21 mouse cellular contexts compared by ENCODE assay signal in the genomic region with DNA sequence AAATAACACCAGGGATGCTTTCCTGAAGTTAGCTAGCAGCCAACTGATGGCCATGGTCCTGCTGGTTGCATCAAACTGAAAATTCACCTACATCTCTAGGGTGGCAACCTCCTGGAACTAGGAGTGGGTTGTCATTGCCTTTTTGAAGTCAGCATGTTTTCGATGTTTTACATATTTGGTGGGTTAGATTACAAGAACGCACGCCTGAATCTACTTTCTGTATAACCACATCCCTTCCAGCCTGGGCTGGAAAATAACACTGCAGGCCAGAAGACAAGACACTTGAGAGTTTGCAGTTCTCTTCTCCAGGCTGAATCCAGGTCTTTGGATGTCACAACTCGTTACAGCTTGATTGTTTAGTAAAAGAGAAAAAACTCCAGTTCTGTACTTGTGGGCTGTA. TPM values are rescaled to one million over a fixed set of nuclear protein-coding genes. Genes with fewer than 3 reads are reported as not detected.
DNase-seq lines count a peak whose midpoint lies in the region; ATAC-seq lines count a peak whose summit lies in the region.
"Had no signal": no experiment of that assay in that cellular context is flagged by ENCODE, and none has a peak within 500 bp of the region (broad histone marks: within the 10 kb centered on the region; RNA-seq: fewer than 3 reads in every experiment).

No protein-coding gene starts in this region.

- ATAC-seq in activated CD4-positive, CD25-positive, alpha-beta regulatory T cell, adult 4 months, result peak; percentile 82
- ATAC-seq in neutrophil, adult 5-6 weeks (ENCODE audit: extremely low read depth, insufficient number of reproducible peaks, low FRiP score, poor library complexity, severe bottlenecking), result peak; percentile 31; the same call in 1 of the 2 replicates
- ATAC-seq: forebrain, embryonic 13.5 days; forebrain, postnatal 0 days; hindbrain, embryonic 16.5 days; intestine, embryonic 15.5 days had no signal

- DNase-seq in thymus, postnatal 0 days (ENCODE audit: low spot score), result peak; percentile 10
- DNase-seq in thymus, postnatal 36 days, result no peak
- peak; percentile 36 to 59 for DNase-seq in CD8-positive naive resting alpha-beta T cell, adult 2 months (ENCODE audit: low read depth in 2 of 2, low spot score in 2 of 2)
- no peak for DNase-seq in urinary bladder, postnatal 10 days (ENCODE audit: low spot score)
- DNase-seq in layer of hippocampus, adult 9-11 months, result no peak
- no peak for DNase-seq in cerebellum, adult 11-12 months
- DNase-seq: adrenal gland, postnatal 10 days; cerebellum, adult 11 months; cerebellum, adult 9-10 months; cerebellum, postnatal 25 days; forebrain, postnatal 0 days; gastrocnemius, postnatal 25 days; heart, adult 11 months; heart, postnatal 10 days; heart, postnatal 4 days; kidney, adult 18-20 months had no signal

RNA-seq across cellular contexts. Expression of gene Map3k5, which starts 28.5 kb away (rescaled TPM):
- 2.8 and 3.3 TPM in 2 replicates for polyA plus RNA-seq in thymus, postnatal 0 days (2015; fragmentation: Nextera tagmentation; extraction: Ambion mirVana)
- 10 to 100 TPM in 1 of 2 experiments, 1 to 10 TPM in 1; 9.6 to 15.7 TPM for polyA plus RNA-seq in activated CD4-positive, CD25-positive, alpha-beta regulatory T cell, adult 4 months (2017; shearing (Covaris generic))
- 133 and 144 TPM in 2 replicates for total RNA-seq in neutrophil, adult 5-6 weeks (2017)

RNA-seq across cellular contexts. Expression of gene Pex7, which starts 55.3 kb away (rescaled TPM):
- polyA plus RNA-seq in thymus, postnatal 0 days (2015; fragmentation: Nextera tagmentation; extraction: Ambion mirVana), result 67.6 and 82.6 TPM in 2 replicates
- polyA plus RNA-seq in activated CD4-positive, CD25-positive, alpha-beta regulatory T cell, adult 4 months (2017; shearing (Covaris generic)), result 10 to 100 TPM; 10.7 to 13.0 TPM
- 12.0 and 17.1 TPM in 2 replicates for total RNA-seq in neutrophil, adult 5-6 weeks (2017)

Comparison
In these comparisons a context has a peak if more than half of its experiments do, and no peak if none do; other contexts are left out.
1. DNase-seq: peak in thymus, postnatal 0 days (single experiment) and CD8-positive naive resting alpha-beta T cell, adult 2 months (2 of 2); none in thymus, postnatal 36 days (0 of 2), urinary bladder, postnatal 10 days (single experiment), layer of hippocampus, adult 9-11 months (single experiment) and cerebellum, adult 11-12 months (single experiment).